Mouse (Mus musculus) small intestine, adult 2 months (tissue): Measurements from ENCODE around the gene Fam207a.

Experiments used
- CTCF ChIP-seq: fragments of 200-500 bp; IDR thresholded peaks from 2 replicates; pipeline ENCODE4 v1.5.1; 2012; ENCODE audit warnings: low read depth, mild to moderate bottlenecking, control low read depth, inconsistent platforms, low read length, moderate library complexity, mixed read lengths; ENCODE audit not compliant: insufficient replicate concordance, insufficient read length; ENCODE audit errors: extremely low read depth
- POLR2A ChIP-seq: fragments of 200-500 bp; IDR thresholded peaks from 2 replicates; pipeline ENCODE4 v1.6.1; 2012; ENCODE audit warnings: low read depth, mild to moderate bottlenecking, control low read depth, inconsistent platforms, low read length, moderate library complexity

DNA sequence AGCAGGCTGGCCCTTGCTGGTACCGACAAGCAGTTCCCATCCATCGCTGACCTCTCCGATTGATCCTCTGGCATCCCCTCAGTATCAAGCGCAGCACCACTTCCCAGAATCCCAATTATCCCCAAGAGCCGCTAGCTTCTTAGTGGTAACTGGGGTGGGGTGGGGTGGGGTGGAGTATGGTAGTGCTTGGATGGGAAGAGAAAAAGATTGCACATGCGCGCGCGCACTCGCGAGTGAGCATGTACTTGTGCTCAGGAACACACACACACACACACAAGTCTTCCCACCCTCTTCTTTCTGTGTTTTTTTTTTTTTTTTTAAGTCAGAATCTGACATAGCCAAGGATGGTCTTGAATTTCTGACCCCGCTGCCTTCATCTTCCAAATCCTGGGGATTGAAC lies 7.2 kb upstream of the Fam207a start:
- TF ChIP-seq CTCF (no peak), POLR2A (no peak)
